Mouse (Mus musculus) hindbrain, embryonic 12.5 days (tissue): ENCODE results near the gene Slc7a7. TPM values are rescaled to one million over a fixed set of nuclear protein-coding genes. Genes with fewer than 3 reads are reported as not detected.
A peak's percentile ranks its signal among the peaks of the same experiment; 100 is the strongest.

Experiments
- ATAC-seq: fragments of 200-750 bp; cut with Nextera tagmentation; 2 replicates; pipeline ENCODE4 v1.8.0; 2017; ENCODE audit warnings: moderate TSS enrichment; ENCODE audit not compliant: low FRiP score
- H3K27ac ChIP-seq: fragments of 300-500 bp; sonication (generic); 2 replicates; pipeline ENCODE4 v1.5.1; 2016; ENCODE audit warnings: mild to moderate bottlenecking
- H3K27me3 ChIP-seq: fragments of 300-500 bp; sonication (generic); 2 replicates; pipeline ENCODE4 v1.6.1; 2016; ENCODE audit warnings: mild to moderate bottlenecking
- H3K36me3 ChIP-seq: fragments of 300-500 bp; sonication (generic); 2 replicates; pipeline ENCODE4 v1.6.1; 2016; ENCODE audit warnings: mild to moderate bottlenecking
- H3K4me1 ChIP-seq: fragments of 300-500 bp; sonication (generic); 2 replicates; pipeline ENCODE4 v1.6.1; 2016
- H3K4me2 ChIP-seq: fragments of 300-500 bp; sonication (generic); replicated peaks from 2 replicates; pipeline ENCODE4 v1.6.1; 2016; ENCODE audit warnings: mild to moderate bottlenecking
- H3K4me3 ChIP-seq: fragments of 300-500 bp; sonication (generic); 2 replicates; pipeline ENCODE4 v1.5.1; 2016; ENCODE audit warnings: mild to moderate bottlenecking
- H3K9ac ChIP-seq: fragments of 300-500 bp; sonication (generic); 2 replicates; pipeline ENCODE4 v1.6.1; 2016; ENCODE audit warnings: mild to moderate bottlenecking, moderate library complexity
- H3K9me3 ChIP-seq: fragments of 300-500 bp; sonication (generic); replicated peaks from 2 replicates; pipeline ENCODE4 v1.6.1; 2016; ENCODE audit warnings: mild to moderate bottlenecking
- WGBS: fragments of 180-500 bp; shearing (Covaris S2); methylation state at CpG from one replicate; pipeline ENCODE4 v1.1.7; 2016; 5-methylcytosine and 5-hydroxymethylcytosine counted together
- polyA plus RNA-seq: library from polyadenylated mRNA; unstranded; fragments of >200 nt; fragmentation: Nextera tagmentation; extraction: Ambion mirVana; gene quantifications from 2 replicates; pipeline ENCODE4 v1.2.1, GENCODE M21; 2016

Slc7a7 gene
- polyA plus RNA-seq, result 5.1 and 5.2 TPM in 2 replicates

GRCm38 (mm10) chr14:54417623-54418081, at the start of gene Slc7a7:
Gene Slc7a7 (minus strand): TSS chr14:54417780.
- no peak for ATAC-seq
- Histone ChIP-seq H3K27ac (no peak within 1 kb of the TSS), H3K4me1 (peaks cover 19% of the 10 kb centered on the region), H3K9me3 (no peaks in the 10 kb centered on the region), H3K27me3 (peaks cover 52% of the 10 kb centered on the region), H3K36me3 (no peaks in the 10 kb centered on the region), H3K4me3 (no peak within 1 kb of the TSS), H3K4me2 (peak within 1 kb of the TSS; percentile 30), H3K9ac (no peak within 1 kb of the TSS)
- WGBS, result 5% methylated on average over 19 of the region's 19 CpGs

- Histone ChIP-seq H3K4me3 (peak overlapping the region; percentile 79), H3K27me3 (no peaks in the 10 kb centered on the region), H3K9ac (peak overlapping the region; percentile 81), H3K9me3 (no peaks in the 10 kb centered on the region), H3K27ac (peak overlapping the region; percentile 76), H3K4me1 (peaks cover 8% of the 10 kb centered on the region), H3K4me2 (peak overlapping the region; percentile 92), H3K36me3 (peaks cover 21% of the 10 kb centered on the region)
- under 1% methylated on average over 27 of the region's 57 CpGs for WGBS
- peak; percentile 76 for ATAC-seq
These were observed 46.9 kb upstream of the Slc7a7 start for GRCm38 (mm10) chr14:54464293-54465005.

GRCm38 (mm10) chr14:54463959-54464292, 46.3 kb upstream of the Slc7a7 start, which contains the start of gene Lrp10:
Gene Lrp10 (plus strand): TSS chr14:54464137.
- Histone ChIP-seq H3K27ac (peak within 1 kb of the TSS; percentile 76), H3K9me3 (no peaks in the 10 kb centered on the region), H3K36me3 (peaks cover 16% of the 10 kb centered on the region), H3K9ac (peak within 1 kb of the TSS; percentile 81), H3K27me3 (no peaks in the 10 kb centered on the region), H3K4me2 (peak within 1 kb of the TSS; percentile 92), H3K4me3 (peak within 1 kb of the TSS; percentile 79), H3K4me1 (peaks cover 8% of the 10 kb centered on the region)
- peak; percentile 90 for ATAC-seq
- 0% methylated on average over 35 of the region's 35 CpGs for WGBS

- H3K4me3 ChIP-seq, result peak overlapping the region; percentile 79
- H3K4me1 ChIP-seq, result peaks cover 8% of the 10 kb centered on the region
- peak overlapping the region; percentile 81 for H3K9ac ChIP-seq
- H3K36me3 ChIP-seq, result peaks cover 10% of the 10 kb centered on the region
- no peaks in the 10 kb centered on the region for H3K27me3 ChIP-seq
- no peaks in the 10 kb centered on the region for H3K9me3 ChIP-seq
- ATAC-seq, result peak; percentile 47
- peak overlapping the region; percentile 76 for H3K27ac ChIP-seq
- peak overlapping the region; percentile 92 for H3K4me2 ChIP-seq
- 18% methylated on average over 12 of the region's 12 CpGs for WGBS
These were observed 45.8 kb upstream of the Slc7a7 start for GRCm38 (mm10) chr14:54463108-54463958.

GRCm38 (mm10) chr14:54462146-54462545, 44.6 kb upstream of the Slc7a7 start:
- Histone ChIP-seq H3K27ac (no peak overlapping the region), H3K36me3 (no peaks in the 10 kb centered on the region), H3K27me3 (no peaks in the 10 kb centered on the region), H3K9ac (no peak overlapping the region), H3K4me1 (peaks cover 8% of the 10 kb centered on the region), H3K4me2 (no peak overlapping the region), H3K4me3 (no peak overlapping the region), H3K9me3 (no peaks in the 10 kb centered on the region)
- ATAC-seq, result no peak
- 78% methylated on average over 4 of the region's 4 CpGs for WGBS

- Histone ChIP-seq H3K4me3 (no peak overlapping the region), H3K9ac (no peak overlapping the region)
These were observed 40.5 kb upstream of the Slc7a7 start for GRCm38 (mm10) chr14:54457907-54458569.

GRCm38 (mm10) chr14:54454669-54455528, 37.3 kb upstream of the Slc7a7 start:
- no peak for ATAC-seq
- no peak overlapping the region for H3K4me3 ChIP-seq
- H3K27me3 ChIP-seq, result no peaks in the 10 kb centered on the region
- H3K27ac ChIP-seq, result no peak overlapping the region
- H3K36me3 ChIP-seq, result no peaks in the 10 kb centered on the region
- H3K9ac ChIP-seq, result no peak overlapping the region
- no peaks in the 10 kb centered on the region for H3K9me3 ChIP-seq
- H3K4me1 ChIP-seq, result no peaks in the 10 kb centered on the region
- H3K4me2 ChIP-seq, result no peak overlapping the region
- 87% methylated on average over 11 of the region's 11 CpGs for WGBS

More at GRCm38 (mm10) chr14:54457907-54458569, 40.5 kb upstream of the Slc7a7 start:
- no peaks in the 10 kb centered on the region for H3K9me3 ChIP-seq
- H3K27ac ChIP-seq, result no peak overlapping the region
- no peak for ATAC-seq
- no peak overlapping the region for H3K4me2 ChIP-seq
- no peaks in the 10 kb centered on the region for H3K4me1 ChIP-seq
- H3K36me3 ChIP-seq, result no peaks in the 10 kb centered on the region
- 88% methylated on average over 13 of the region's 14 CpGs for WGBS
- no peaks in the 10 kb centered on the region for H3K27me3 ChIP-seq

GRCm38 (mm10) chr14:54453566-54453965, 36.0 kb upstream of the Slc7a7 start:
- Histone ChIP-seq H3K4me2 (no peak overlapping the region), H3K9me3 (no peaks in the 10 kb centered on the region), H3K27me3 (no peaks in the 10 kb centered on the region), H3K4me1 (no peaks in the 10 kb centered on the region), H3K9ac (no peak overlapping the region), H3K4me3 (no peak overlapping the region), H3K27ac (no peak overlapping the region), H3K36me3 (no peaks in the 10 kb centered on the region)
- ATAC-seq, result no peak
- WGBS, result 87% methylated on average over 9 of the region's 9 CpGs

- Histone ChIP-seq H3K4me1 (peaks cover 9% of the 10 kb centered on the region; the same call in 1 of the 2 replicates), H3K27me3 (0 out of 2 replicates have a peak, but pooled peaks cover 3% of the 10 kb centered on the region), H3K4me3 (no peak overlapping the region), H3K9ac (no peak overlapping the region), H3K9me3 (no peaks in the 10 kb centered on the region), H3K36me3 (peaks cover 11% of the 10 kb centered on the region), H3K27ac (no peak overlapping the region), H3K4me2 (no peak overlapping the region)
- 56% methylated on average over 3 of the region's 3 CpGs for WGBS
- ATAC-seq, result no peak
These were observed 27.9 kb upstream of the Slc7a7 start for GRCm38 (mm10) chr14:54445476-54445875.

GRCm38 (mm10) chr14:54443712-54444618, 26.4 kb upstream of the Slc7a7 start:
- no peak overlapping the region for H3K9ac ChIP-seq
- 66% methylated on average over 15 of the region's 15 CpGs for WGBS
- no peak for ATAC-seq

More at GRCm38 (mm10) chr14:54443712-54444618, 26.4 kb upstream of the Slc7a7 start:
- H3K27me3 ChIP-seq, result 0 out of 2 replicates have a peak, but pooled peaks cover 3% of the 10 kb centered on the region
- no peak overlapping the region for H3K4me3 ChIP-seq
- no peak overlapping the region for H3K27ac ChIP-seq
- peaks cover 26% of the 10 kb centered on the region for H3K36me3 ChIP-seq
- no peak overlapping the region for H3K4me2 ChIP-seq
- no peaks in the 10 kb centered on the region for H3K9me3 ChIP-seq
- H3K4me1 ChIP-seq, result peaks cover 9% of the 10 kb centered on the region; the same call in 1 of the 2 replicates
